Mouse (Mus musculus) colon, adult 2 months (tissue): ENCODE data around the gene Hist2h2be. TPM values are rescaled to one million over a fixed set of nuclear protein-coding genes. Genes with fewer than 3 reads are reported as not detected.

Experiments
- polyA plus RNA-seq: library from polyadenylated mRNA; depleted of rRNA; stranded (reverse); fragments of >200 nt; gene quantifications from 2 replicates; pipeline ENCODE4 v1.2.3, GENCODE M21; 2012; rRNA removed

The Hist2h2be gene
- 4.2 and 4.6 TPM in 2 replicates for polyA plus RNA-seq

DNA sequence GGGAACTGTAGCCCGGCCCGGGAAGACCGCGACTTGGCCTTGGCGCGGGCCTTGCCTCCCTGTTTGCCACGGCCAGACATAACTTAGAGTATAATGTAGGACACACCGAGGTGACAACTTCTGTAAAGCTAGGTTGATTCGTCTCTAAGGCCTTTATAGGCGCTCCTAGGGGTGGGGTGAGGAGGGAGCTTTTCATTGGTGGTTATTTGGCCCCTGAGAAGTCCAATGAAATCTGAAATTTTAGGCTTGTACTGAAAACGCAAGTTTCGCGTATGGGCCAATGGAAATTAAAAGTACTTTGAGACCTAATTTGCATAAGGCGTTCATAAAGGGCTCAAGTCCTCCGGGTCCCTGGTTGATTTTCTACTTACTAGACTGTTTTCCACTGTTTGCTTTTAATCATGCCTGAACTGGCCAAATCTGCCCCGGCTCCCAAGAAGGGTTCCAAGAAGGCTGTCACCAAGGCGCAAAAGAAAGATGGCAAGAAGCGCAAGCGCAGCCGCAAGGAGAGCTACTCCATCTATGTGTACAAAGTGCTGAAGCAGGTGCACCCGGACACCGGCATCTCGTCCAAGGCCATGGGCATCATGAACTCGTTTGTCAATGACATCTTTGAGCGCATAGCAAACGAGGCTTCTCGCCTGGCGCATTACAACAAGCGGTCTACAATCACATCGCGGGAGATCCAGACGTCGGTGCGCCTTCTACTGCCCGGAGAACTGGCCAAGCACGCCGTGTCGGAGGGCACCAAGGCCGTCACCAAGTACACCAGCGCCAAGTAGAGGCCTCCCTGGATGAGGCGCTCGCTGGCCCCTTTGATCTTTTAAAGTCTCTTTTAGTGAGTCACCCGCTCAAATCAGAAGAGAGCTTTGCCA lies at the start of gene Hist2h2be, which contains the start of gene Hist2h2ac:
TSS of gene Hist2h2be (plus strand) at position 355 of the 875 bp plus-strand sequence.
TSS of gene Hist2h2ac (minus strand) at position 116 of the 875 bp plus-strand sequence.

GRCm38 (mm10) chr3:96172197-96173178 lies 48.4 kb upstream of the Hist2h2be start, which contains the start of gene Sf3b4:
Gene Sf3b4 (plus strand): TSS chr3:96172332.

GRCm38 (mm10) chr3:96180727-96181477 lies 40.0 kb upstream of the Hist2h2be start, which contains the start of gene Sv2a:
Gene Sv2a (plus strand): TSS chr3:96181151.

DNA sequence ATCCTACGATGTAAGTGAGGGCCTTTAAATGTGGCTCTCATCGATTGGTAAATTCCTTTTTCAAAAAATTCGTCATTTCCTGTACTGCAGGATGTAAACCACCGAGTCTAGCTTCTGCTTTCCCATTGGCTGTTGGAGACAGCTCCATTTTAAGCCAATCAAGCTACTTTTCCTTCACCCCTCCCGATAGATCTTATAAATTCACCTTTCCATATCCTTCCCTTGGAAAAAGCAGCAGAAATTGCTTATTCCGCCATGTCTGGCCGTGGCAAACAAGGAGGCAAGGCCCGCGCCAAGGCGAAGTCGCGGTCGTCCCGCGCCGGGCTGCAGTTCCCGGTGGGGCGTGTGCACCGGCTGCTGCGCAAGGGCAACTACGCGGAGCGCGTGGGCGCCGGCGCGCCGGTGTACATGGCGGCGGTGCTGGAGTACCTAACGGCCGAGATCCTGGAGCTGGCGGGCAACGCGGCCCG lies 1.2 kb upstream of the Hist2h2be start, which contains the start of the genes Bola1 and Hist2h2ab:
TSS of gene Bola1 (minus strand) at position 49 of the 470 bp plus-strand sequence.
TSS of gene Hist2h2ab (plus strand) at position 205 of the 470 bp plus-strand sequence.

DNA sequence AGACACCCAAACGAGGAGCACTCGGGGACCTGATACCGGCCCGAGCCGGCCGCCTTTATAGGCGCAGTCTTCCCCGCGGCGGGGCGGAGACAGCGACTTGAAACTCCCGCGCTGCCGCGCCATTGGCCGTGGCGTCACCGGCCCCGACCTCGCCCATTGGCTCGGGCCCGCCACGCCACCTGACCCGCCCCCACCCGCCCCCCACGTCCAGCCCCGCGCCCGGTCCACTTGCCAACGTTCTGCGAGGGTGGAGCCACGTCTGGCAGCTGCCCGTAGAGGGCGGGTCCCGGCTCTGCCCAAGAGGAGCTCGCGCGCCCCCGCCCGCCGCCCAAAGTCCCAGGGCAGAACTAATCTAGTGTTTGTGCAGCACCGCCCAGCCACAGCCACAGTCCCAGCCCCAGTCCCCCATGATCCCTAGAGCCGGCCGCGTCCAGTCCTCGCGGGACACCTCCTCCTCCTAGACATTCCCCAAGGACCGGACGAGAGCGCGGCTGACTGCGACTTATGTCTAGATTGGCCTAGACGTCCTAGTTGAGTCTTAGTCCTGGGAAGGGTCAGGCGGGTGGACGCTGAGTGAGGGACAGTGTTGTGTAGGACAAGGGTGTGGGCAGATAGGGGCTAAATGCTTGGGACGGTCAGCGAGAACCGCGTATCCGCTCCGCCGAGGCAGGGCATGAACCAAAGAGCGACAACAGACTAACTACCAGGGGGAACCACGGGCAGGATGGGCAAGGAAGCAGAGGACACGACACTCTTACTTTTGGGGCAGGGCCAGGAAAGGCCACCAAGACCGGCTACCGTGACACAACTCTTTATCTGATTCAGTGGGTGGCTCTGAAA lies 18.3 kb downstream of the Hist2h2be start, which contains the start of gene Hist2h3c2:
TSS of gene Hist2h3c2 (minus strand) at position 174 of the 840 bp plus-strand sequence.

GRCm38 (mm10) chr3:96239949-96240798 lies 19.3 kb downstream of the Hist2h2be start, which contains the start of gene Hist2h2aa2:
Gene Hist2h2aa2 (minus strand): TSS chr3:96240276.

GRCm38 (mm10) chr3:96245003-96245886 lies 24.3 kb downstream of the Hist2h2be start, which contains the start of gene Hist2h2aa1:
Gene Hist2h2aa1 (plus strand): TSS chr3:96245497.

DNA sequence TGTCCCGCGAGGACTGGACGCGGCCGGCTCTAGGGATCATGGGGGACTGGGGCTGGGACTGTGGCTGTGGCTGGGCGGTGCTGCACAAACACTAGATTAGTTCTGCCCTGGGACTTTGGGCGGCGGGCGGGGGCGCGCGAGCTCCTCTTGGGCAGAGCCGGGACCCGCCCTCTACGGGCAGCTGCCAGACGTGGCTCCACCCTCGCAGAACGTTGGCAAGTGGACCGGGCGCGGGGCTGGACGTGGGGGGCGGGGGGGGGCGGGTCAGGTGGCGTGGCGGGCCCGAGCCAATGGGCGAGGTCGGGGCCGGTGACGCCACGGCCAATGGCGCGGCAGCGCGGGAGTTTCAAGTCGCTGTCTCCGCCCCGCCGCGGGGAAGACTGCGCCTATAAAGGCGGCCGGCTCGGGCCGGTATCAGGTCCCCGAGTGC lies 25.5 kb downstream of the Hist2h2be start, which contains the start of gene Hist2h3c1:
TSS of gene Hist2h3c1 (plus strand) at position 259 of the 430 bp plus-strand sequence.

DNA sequence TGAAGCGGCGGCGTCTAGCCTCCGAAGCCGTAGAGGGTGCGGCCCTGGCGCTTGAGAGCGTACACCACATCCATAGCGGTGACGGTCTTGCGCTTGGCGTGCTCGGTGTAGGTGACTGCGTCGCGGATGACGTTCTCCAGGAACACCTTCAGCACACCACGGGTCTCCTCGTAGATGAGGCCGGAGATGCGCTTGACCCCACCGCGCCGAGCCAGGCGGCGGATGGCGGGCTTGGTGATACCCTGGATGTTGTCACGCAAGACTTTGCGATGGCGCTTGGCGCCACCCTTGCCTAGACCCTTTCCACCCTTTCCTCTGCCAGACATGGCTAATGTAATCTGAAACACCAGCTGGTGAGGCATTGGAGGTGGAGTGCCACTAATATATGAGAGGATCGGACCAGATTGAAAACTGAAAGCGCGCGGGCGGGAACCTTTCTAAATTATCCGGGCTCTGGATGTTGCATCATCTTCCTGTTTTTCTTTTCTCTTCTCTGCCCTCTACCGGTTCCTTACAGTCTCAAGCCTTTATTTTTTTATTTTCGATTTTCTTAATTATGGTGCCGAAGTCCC lies 42.1 kb downstream of the Hist2h2be start, which contains the start of gene Hist2h4:
TSS of gene Hist2h4 (minus strand) at position 333 of the 572 bp plus-strand sequence.

GRCm38 (mm10) chr3:96268051-96268775 lies 47.3 kb downstream of the Hist2h2be start, which contains the start of gene Hist2h3b:
Gene Hist2h3b (plus strand): TSS chr3:96268654.

DNA sequence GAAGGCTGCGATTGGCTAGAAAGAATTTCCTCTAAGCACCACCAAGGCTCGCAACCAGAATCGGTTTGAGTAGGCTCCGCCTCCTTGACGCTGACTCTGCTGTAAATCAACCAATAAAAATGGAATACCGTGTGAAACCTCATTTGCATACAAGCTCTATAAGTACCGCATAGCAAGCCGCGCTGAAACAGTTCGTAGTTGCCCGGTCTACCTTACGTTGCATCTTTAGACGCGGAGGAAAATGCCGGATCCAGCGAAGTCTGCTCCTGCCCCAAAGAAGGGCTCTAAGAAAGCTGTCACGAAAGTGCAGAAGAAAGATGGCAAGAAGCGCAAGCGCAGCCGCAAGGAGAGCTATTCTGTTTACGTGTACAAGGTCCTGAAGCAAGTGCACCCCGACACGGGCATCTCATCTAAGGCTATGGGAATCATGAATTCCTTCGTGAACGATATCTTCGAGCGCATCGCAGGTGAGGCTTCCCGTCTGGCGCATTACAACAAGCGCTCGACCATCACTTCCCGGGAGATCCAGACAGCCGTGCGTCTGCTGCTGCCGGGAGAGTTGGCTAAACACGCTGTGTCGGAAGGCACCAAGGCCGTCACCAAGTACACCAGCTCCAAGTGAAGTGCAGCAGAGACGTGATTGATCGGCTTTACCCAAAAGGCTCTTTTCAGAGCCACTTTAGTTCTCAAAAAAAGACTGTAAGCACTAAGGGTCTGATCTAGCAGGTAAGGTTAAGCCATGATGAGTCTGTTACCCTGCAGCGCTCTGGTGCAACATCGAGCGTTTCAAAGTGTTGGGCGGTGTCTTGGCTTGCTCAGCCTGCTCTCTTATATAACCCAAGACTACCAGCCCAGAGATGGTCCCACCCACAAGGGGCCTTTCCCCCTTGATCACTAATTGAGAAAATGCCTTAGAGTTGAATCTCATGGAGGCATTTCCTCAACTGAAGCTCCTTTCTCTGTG lies 48.9 kb downstream of the Hist2h2be start, which contains the start of gene Hist2h2bb:
TSS of gene Hist2h2bb (plus strand) at position 242 of the 964 bp plus-strand sequence.

